Mouse (Mus musculus) limb, embryonic 11.5 days (tissue): ENCODE measurements around the gene Gm45062. TPM values are rescaled to one million over a fixed set of nuclear protein-coding genes. Genes with fewer than 3 reads are reported as not detected.

ENCODE experiments used
- ATAC-seq: fragments of 200-750 bp; cut with Nextera tagmentation; 2 replicates; pipeline ENCODE4 v1.8.0; 2017; ENCODE audit warnings: low read depth; ENCODE audit not compliant: insufficient number of reproducible peaks, low FRiP score, low TSS enrichment
- DNase-seq: peaks from one replicate; pipeline ENCODE4 v3.0.0-alpha.2; 2015; ENCODE audit warnings: low spot score
- H3K27ac ChIP-seq: fragments of 300-500 bp; sonication (generic); replicated peaks from 2 replicates; pipeline ENCODE4 v1.5.1; 2014; ENCODE audit warnings: low read depth, mild to moderate bottlenecking, low read length
- H3K27me3 ChIP-seq: fragments of 300-500 bp; sonication (generic); 2 replicates; pipeline ENCODE4 v1.6.1; 2014; ENCODE audit warnings: mild to moderate bottlenecking, low read length, mixed read lengths; ENCODE audit not compliant: control insufficient read depth, insufficient read depth
- H3K36me3 ChIP-seq: fragments of 300-500 bp; sonication (generic); 2 replicates; pipeline ENCODE4 v1.6.1; 2014; ENCODE audit warnings: mild to moderate bottlenecking, low read length, moderate library complexity, mixed read lengths; ENCODE audit not compliant: control insufficient read depth, insufficient read depth
- H3K4me1 ChIP-seq: fragments of 300-500 bp; sonication (generic); 2 replicates; pipeline ENCODE4 v1.6.1; 2014; ENCODE audit warnings: low read length, mixed read lengths; ENCODE audit not compliant: control insufficient read depth, insufficient read depth
- H3K4me2 ChIP-seq: fragments of 300-500 bp; sonication (generic); 2 replicates; pipeline ENCODE4 v1.6.1; 2014; ENCODE audit warnings: low read depth, mild to moderate bottlenecking, moderate library complexity; ENCODE audit not compliant: severe bottlenecking
- H3K4me3 ChIP-seq: fragments of 300-500 bp; sonication (generic); 2 replicates; pipeline ENCODE4 v1.5.1; 2014; ENCODE audit warnings: low read depth, low read length
- H3K9ac ChIP-seq: fragments of 300-500 bp; sonication (generic); 2 replicates; pipeline ENCODE4 v1.6.1; 2014; ENCODE audit warnings: mild to moderate bottlenecking, low read length
- H3K9me3 ChIP-seq: fragments of 300-500 bp; sonication (generic); 2 replicates; pipeline ENCODE4 v1.6.1; 2016; ENCODE audit warnings: low read length; ENCODE audit not compliant: control insufficient read depth
- WGBS: fragments of 180-500 bp; shearing (Covaris S2); extraction: QIAGEN DNeasy Blood & Tissue Kit; methylation state at CpG from one replicate; pipeline ENCODE4 v1.1.7; 2014; 5-methylcytosine and 5-hydroxymethylcytosine counted together
- polyA plus RNA-seq: library from polyadenylated mRNA; unstranded; fragments of >200 nt; fragmentation: Nextera tagmentation; extraction: Ambion mirVana; gene quantifications from 2 replicates; pipeline ENCODE4 v1.2.1, GENCODE M21; 2014

The Gm45062 gene
- polyA plus RNA-seq, 1 experiment from 2014 or later: 16.1 TPM

GRCm38 (mm10) chr6:8405844-8406243 is 146.6 kb downstream of the Gm45062 start:
- 93% methylated on average over 5 of the region's 5 CpGs for WGBS

GRCm38 (mm10) chr6:8408332-8408731 is 149.1 kb downstream of the Gm45062 start:
- Histone ChIP-seq H3K27ac (no peak overlapping the region), H3K36me3 (no peaks in the 10 kb centered on the region), H3K4me3 (no peak overlapping the region), H3K9ac (no peak overlapping the region), H3K4me1 (no peaks in the 10 kb centered on the region), H3K27me3 (no peaks in the 10 kb centered on the region), H3K4me2 (no peak overlapping the region), H3K9me3 (no peaks in the 10 kb centered on the region)
- no peak for ATAC-seq
- DNase-seq: no peak
- WGBS: 82% methylated on average over 2 of the region's 2 CpGs

More at GRCm38 (mm10) chr6:8405844-8406243, 146.6 kb downstream of the Gm45062 start:
- Histone ChIP-seq H3K27me3 (no peaks in the 10 kb centered on the region), H3K9ac (no peak overlapping the region), H3K4me1 (no peaks in the 10 kb centered on the region), H3K27ac (no peak overlapping the region), H3K9me3 (no peaks in the 10 kb centered on the region), H3K4me2 (no peak overlapping the region), H3K36me3 (no peaks in the 10 kb centered on the region), H3K4me3 (no peak overlapping the region)
- DNase-seq: no peak
- ATAC-seq: no peak

- H3K27ac ChIP-seq: no peak overlapping the region
- 88% methylated on average over 4 of the region's 4 CpGs for WGBS
- no peaks in the 10 kb centered on the region for H3K36me3 ChIP-seq
- no peak overlapping the region for H3K4me2 ChIP-seq
- ATAC-seq: no peak
- H3K4me1 ChIP-seq: no peaks in the 10 kb centered on the region
- no peaks in the 10 kb centered on the region for H3K9me3 ChIP-seq
- DNase-seq: no peak
- H3K9ac ChIP-seq: no peak overlapping the region
- no peaks in the 10 kb centered on the region for H3K27me3 ChIP-seq
- H3K4me3 ChIP-seq: no peak overlapping the region
Measured at GRCm38 (mm10) chr6:8409865-8410264, 150.6 kb downstream of the Gm45062 start.

- H3K36me3 ChIP-seq: no peaks in the 10 kb centered on the region
- no peak overlapping the region for H3K4me2 ChIP-seq
- no peak overlapping the region for H3K9ac ChIP-seq
- no peak for ATAC-seq
- H3K4me3 ChIP-seq: no peak overlapping the region
- H3K4me1 ChIP-seq: no peaks in the 10 kb centered on the region
- WGBS: 79% methylated on average over 10 of the region's 10 CpGs
- DNase-seq: peak; percentile 14
- H3K27ac ChIP-seq: no peak overlapping the region
- no peaks in the 10 kb centered on the region for H3K9me3 ChIP-seq
- no peaks in the 10 kb centered on the region for H3K27me3 ChIP-seq
Measured at GRCm38 (mm10) chr6:8412845-8413598, 153.8 kb downstream of the Gm45062 start.

- no peaks in the 10 kb centered on the region for H3K4me1 ChIP-seq
- DNase-seq (no peak), ATAC-seq (no peak)
- no peak overlapping the region for H3K9ac ChIP-seq
- H3K27me3 ChIP-seq: no peaks in the 10 kb centered on the region
- no peak overlapping the region for H3K27ac ChIP-seq
- H3K4me3 ChIP-seq: no peak overlapping the region
- no peaks in the 10 kb centered on the region for H3K36me3 ChIP-seq
- WGBS: 75% methylated on average over 9 of the region's 9 CpGs
- no peak overlapping the region for H3K4me2 ChIP-seq
- H3K9me3 ChIP-seq: no peaks in the 10 kb centered on the region
Measured at GRCm38 (mm10) chr6:8414020-8414419, 154.8 kb downstream of the Gm45062 start.

- Histone ChIP-seq H3K9me3 (no peaks in the 10 kb centered on the region), H3K27me3 (no peaks in the 10 kb centered on the region), H3K4me3 (no peak overlapping the region), H3K27ac (no peak overlapping the region), H3K36me3 (no peaks in the 10 kb centered on the region), H3K4me1 (peaks cover 2% of the 10 kb centered on the region; the same call in 1 of the 2 replicates), H3K9ac (no peak overlapping the region), H3K4me2 (no peak overlapping the region)
- no peak for DNase-seq
- ATAC-seq: no peak
- 92% methylated on average over 5 of the region's 5 CpGs for WGBS
Measured at GRCm38 (mm10) chr6:8415823-8416222, 156.6 kb downstream of the Gm45062 start.

- DNase-seq (no peak), ATAC-seq (no peak)
- no peak overlapping the region for H3K9ac ChIP-seq
- H3K4me1 ChIP-seq: peaks cover 4% of the 10 kb centered on the region; the same call in 1 of the 2 replicates
- no peak overlapping the region for H3K4me3 ChIP-seq
- no peak overlapping the region for H3K27ac ChIP-seq
- H3K27me3 ChIP-seq: no peaks in the 10 kb centered on the region
- H3K36me3 ChIP-seq: no peaks in the 10 kb centered on the region
- WGBS: 79% methylated on average over 8 of the region's 8 CpGs
- H3K9me3 ChIP-seq: no peaks in the 10 kb centered on the region
- no peak overlapping the region for H3K4me2 ChIP-seq
Measured at GRCm38 (mm10) chr6:8416802-8417569, 157.7 kb downstream of the Gm45062 start.

GRCm38 (mm10) chr6:8419485-8420186 is 160.4 kb downstream of the Gm45062 start:
- WGBS: 65% methylated on average over 4 of the region's 4 CpGs
- Histone ChIP-seq H3K36me3 (no peaks in the 10 kb centered on the region), H3K27me3 (no peaks in the 10 kb centered on the region), H3K9ac (no peak overlapping the region), H3K4me3 (no peak overlapping the region), H3K9me3 (no peaks in the 10 kb centered on the region), H3K27ac (no peak overlapping the region), H3K4me2 (no peak overlapping the region), H3K4me1 (peaks cover 4% of the 10 kb centered on the region; the same call in 1 of the 2 replicates)
- ATAC-seq (no peak), DNase-seq (no peak)
